Mouse (Mus musculus) ES-Bruce4 (cell line): ENCODE measurements around the gene Atp6v1b1.

Source experiments
- CTCF ChIP-seq: IDR thresholded peaks from one replicate; pipeline ENCODE4 v1.8.1; 2011; ENCODE audit warnings: low read depth, low read length
- EP300 ChIP-seq: IDR thresholded peaks from 2 replicates; pipeline ENCODE4 v1.6.1; 2011; ENCODE audit warnings: low read depth, low read length; ENCODE audit not compliant: insufficient read depth
- POLR2A ChIP-seq: IDR thresholded peaks from one replicate; pipeline ENCODE4 v1.8.1; 2011; ENCODE audit warnings: low read length; ENCODE audit not compliant: insufficient read depth

DNA sequence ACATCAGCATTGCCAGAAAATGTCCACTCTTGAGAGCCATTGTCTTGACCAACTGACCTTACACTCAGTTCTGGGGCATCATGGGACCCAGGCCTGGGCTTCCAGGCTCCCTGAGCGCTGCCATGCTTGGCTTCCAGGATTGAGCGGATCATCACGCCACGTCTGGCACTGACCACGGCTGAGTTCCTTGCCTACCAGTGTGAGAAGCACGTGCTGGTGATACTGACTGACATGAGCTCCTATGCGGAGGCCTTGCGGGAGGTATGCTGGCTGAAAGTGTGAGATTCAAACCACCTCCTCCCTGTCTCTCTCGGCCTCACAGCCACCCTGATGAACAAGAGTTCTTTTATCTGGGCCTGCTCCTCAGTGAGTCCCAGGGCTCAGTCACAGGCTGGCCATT is 13.3 kb downstream of the Atp6v1b1 start:
- TF ChIP-seq CTCF (no peak), POLR2A (no peak), EP300 (no peak)
